Mouse (Mus musculus): ENCODE measurements at regions not wholly inside any gene's neighbourhood (a gene's known extent, or its start where the extent isn't known, plus 50 kb on each side); places are given as distances from the start of the nearest gene placed in this dataset.

DNA sequence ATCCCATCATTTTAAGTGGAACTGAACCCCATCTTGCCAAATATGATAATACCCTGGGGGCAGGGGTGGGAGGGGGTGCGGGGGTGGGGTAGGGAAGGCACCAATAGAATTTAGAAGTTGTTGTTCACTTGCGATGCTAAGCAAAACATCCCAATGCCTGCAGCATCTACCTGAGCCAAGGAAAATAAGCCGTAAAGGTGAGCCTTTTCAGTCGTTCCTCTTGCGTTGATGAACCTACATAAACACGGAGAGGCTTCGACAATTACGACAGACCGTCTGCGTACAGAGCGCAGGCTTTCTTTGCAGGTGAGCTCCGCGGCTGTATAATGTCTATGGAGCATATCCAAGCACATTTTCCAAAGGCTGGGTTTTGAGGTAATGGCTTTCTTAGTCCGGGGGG is 50.3 kb upstream of the Nrip1 start:
- Histone ChIP-seq H3K36me3 (ENCODE audit: control insufficient read depth, insufficient read depth, low read length) (no peaks in the 10 kb centered on the region), H3K4me1 (ENCODE audit: control insufficient read depth in 2 of 2, insufficient read depth in 2 of 2, low read length in 2 of 2) (no peaks in the 10 kb centered on the region), H3K4me2 (ENCODE audit: low read length) (no peak overlapping the region), H3K4me3 (ENCODE audit: control insufficient read depth in 1 of 2, insufficient read depth in 1 of 2, low read depth in 1 of 2, low read length in 2 of 2) (no peak overlapping the region), H3K27ac (replicated peaks in 1 of 2; ENCODE audit: control insufficient read depth in 1 of 2, insufficient read depth in 1 of 2, low read depth in 2 of 2, low read length in 2 of 2) (no peak overlapping the region), H3K9me3 (ENCODE audit: control insufficient read depth, low read length) (no peaks in the 10 kb centered on the region), H3K9ac (ENCODE audit: low read length) (no peak overlapping the region), H3K27me3 (ENCODE audit: control insufficient read depth, insufficient read depth, low read length) (no peaks in the 10 kb centered on the region)
- ATAC-seq (ENCODE audit: insufficient number of reproducible peaks, insufficient read depth, low FRiP score, low read depth): no peak
- WGBS: 80% methylated on average over 14 of the region's 14 CpGs

Measured in heart, embryonic 14.5 days (tissue).